Mouse (Mus musculus): ENCODE results near the gene Rab17.

Rab17 gene

GRCm38 (mm10) chr1:90928575-90928934 is 40.9 kb downstream of the Rab17 start:
- peak; percentile 79 for DNase-seq (ENCODE audit: low spot score)

- no peak for DNase-seq (ENCODE audit: low spot score)
Observed at GRCm38 (mm10) chr1:90927929-90928574, 41.4 kb downstream of the Rab17 start.

- DNase-seq (ENCODE audit: low spot score), result no peak
Observed at GRCm38 (mm10) chr1:90927308-90927707, 42.2 kb downstream of the Rab17 start.

- DNase-seq (ENCODE audit: low spot score), result no peak
Observed at GRCm38 (mm10) chr1:90926030-90926429, 43.4 kb downstream of the Rab17 start.

GRCm38 (mm10) chr1:90921687-90922086 is 47.8 kb downstream of the Rab17 start:
- no peak for DNase-seq (ENCODE audit: low spot score)

GRCm38 (mm10) chr1:90917509-90917908 is 52.0 kb downstream of the Rab17 start:
- DNase-seq (ENCODE audit: low spot score), result no peak

GRCm38 (mm10) chr1:90914948-90915569 is 54.4 kb downstream of the Rab17 start, which contains the start of gene Mlph:
TSS of gene Mlph (plus strand) at chr1:90915085.
- peak; percentile 45 for DNase-seq (ENCODE audit: low spot score)

- DNase-seq (ENCODE audit: low spot score), result no peak
Observed at GRCm38 (mm10) chr1:90913231-90913630, 56.2 kb downstream of the Rab17 start.

- DNase-seq (ENCODE audit: low spot score), result peak; percentile 41
Observed at GRCm38 (mm10) chr1:90909631-90910152, 59.8 kb downstream of the Rab17 start.

GRCm38 (mm10) chr1:90909161-90909560 is 60.3 kb downstream of the Rab17 start:
- DNase-seq (ENCODE audit: low spot score), result no peak

Data from ovary, postnatal 36 days (tissue).